Mouse (Mus musculus): ENCODE results near the gene Pex11a. TPM values are rescaled to one million over a fixed set of nuclear protein-coding genes. Genes with fewer than 3 reads are reported as not detected.

The Pex11a gene
- polyA plus RNA-seq, 1 experiment from 2014 or later: 8.0 TPM

- WGBS: 57% methylated on average over 1 of the region's 1 CpGs
Observed at GRCm38 (mm10) chr7:79765991-79766390, 23.1 kb upstream of the Pex11a start.

GRCm38 (mm10) chr7:79762106-79762505, 19.2 kb upstream of the Pex11a start:
- WGBS: 77% methylated on average over 8 of the region's 8 CpGs

More at GRCm38 (mm10) chr7:79765991-79766390, 23.1 kb upstream of the Pex11a start:
- Histone ChIP-seq H3K36me3 (ENCODE audit: control insufficient read depth, insufficient read depth, low read length) (no peaks in the 10 kb centered on the region), H3K27ac (ENCODE audit: low read depth, low read length) (no peak overlapping the region), H3K4me2 (replicated peaks; ENCODE audit: low read depth, low read length) (no peak overlapping the region), H3K9ac (ENCODE audit: low read depth, low read length) (no peak overlapping the region), H3K4me3 (ENCODE audit: low read length) (no peak overlapping the region), H3K9me3 (ENCODE audit: control insufficient read depth, low read length) (no peaks in the 10 kb centered on the region), H3K27me3 (ENCODE audit: control insufficient read depth, insufficient read depth, low read length) (no peaks in the 10 kb centered on the region), H3K4me1 (ENCODE audit: control insufficient read depth, insufficient read depth, low read length) (no peaks in the 10 kb centered on the region)
- no peak for ATAC-seq (ENCODE audit: low FRiP score, low TSS enrichment)

GRCm38 (mm10) chr7:79761124-79761876, 18.4 kb upstream of the Pex11a start:
- no peaks in the 10 kb centered on the region for H3K9me3 ChIP-seq (ENCODE audit: control insufficient read depth, low read length)
- no peak overlapping the region for H3K4me3 ChIP-seq (ENCODE audit: low read length)
- H3K4me1 ChIP-seq (ENCODE audit: control insufficient read depth, insufficient read depth, low read length): no peaks in the 10 kb centered on the region
- ATAC-seq (ENCODE audit: low FRiP score, low TSS enrichment): no peak
- no peak overlapping the region for H3K4me2 ChIP-seq (replicated peaks; ENCODE audit: low read depth, low read length)
- H3K27ac ChIP-seq (ENCODE audit: low read depth, low read length): no peak overlapping the region
- no peaks in the 10 kb centered on the region for H3K36me3 ChIP-seq (ENCODE audit: control insufficient read depth, insufficient read depth, low read length)
- H3K27me3 ChIP-seq (ENCODE audit: control insufficient read depth, insufficient read depth, low read length): no peaks in the 10 kb centered on the region
- no peak overlapping the region for H3K9ac ChIP-seq (ENCODE audit: low read depth, low read length)
- 79% methylated on average over 5 of the region's 5 CpGs for WGBS

More at GRCm38 (mm10) chr7:79762106-79762505, 19.2 kb upstream of the Pex11a start:
- Histone ChIP-seq H3K9ac (ENCODE audit: low read depth, low read length) (no peak overlapping the region), H3K4me1 (ENCODE audit: control insufficient read depth, insufficient read depth, low read length) (no peaks in the 10 kb centered on the region), H3K9me3 (ENCODE audit: control insufficient read depth, low read length) (no peaks in the 10 kb centered on the region), H3K4me3 (ENCODE audit: low read length) (no peak overlapping the region), H3K27me3 (ENCODE audit: control insufficient read depth, insufficient read depth, low read length) (no peaks in the 10 kb centered on the region), H3K27ac (ENCODE audit: low read depth, low read length) (no peak overlapping the region), H3K36me3 (ENCODE audit: control insufficient read depth, insufficient read depth, low read length) (no peaks in the 10 kb centered on the region), H3K4me2 (replicated peaks; ENCODE audit: low read depth, low read length) (no peak overlapping the region)
- ATAC-seq (ENCODE audit: low FRiP score, low TSS enrichment): no peak

GRCm38 (mm10) chr7:79759766-79760165, 16.8 kb upstream of the Pex11a start:
- H3K4me2 ChIP-seq (replicated peaks; ENCODE audit: low read depth, low read length): no peak overlapping the region
- no peaks in the 10 kb centered on the region for H3K27me3 ChIP-seq (ENCODE audit: control insufficient read depth, insufficient read depth, low read length)
- H3K9ac ChIP-seq (ENCODE audit: low read depth, low read length): no peak overlapping the region
- ATAC-seq (ENCODE audit: low FRiP score, low TSS enrichment): no peak
- no peaks in the 10 kb centered on the region for H3K4me1 ChIP-seq (ENCODE audit: control insufficient read depth, insufficient read depth, low read length)
- no peaks in the 10 kb centered on the region for H3K36me3 ChIP-seq (ENCODE audit: control insufficient read depth, insufficient read depth, low read length)
- H3K9me3 ChIP-seq (ENCODE audit: control insufficient read depth, low read length): no peaks in the 10 kb centered on the region
- H3K4me3 ChIP-seq (ENCODE audit: low read length): no peak overlapping the region
- no peak overlapping the region for H3K27ac ChIP-seq (ENCODE audit: low read depth, low read length)

GRCm38 (mm10) chr7:79758176-79758575, 15.2 kb upstream of the Pex11a start:
- ATAC-seq (ENCODE audit: low FRiP score, low TSS enrichment): no peak
- no peak overlapping the region for H3K9ac ChIP-seq (ENCODE audit: low read depth, low read length)
- no peak overlapping the region for H3K4me2 ChIP-seq (replicated peaks; ENCODE audit: low read depth, low read length)
- WGBS: 69% methylated on average over 6 of the region's 6 CpGs
- H3K9me3 ChIP-seq (ENCODE audit: control insufficient read depth, low read length): no peaks in the 10 kb centered on the region
- H3K27ac ChIP-seq (ENCODE audit: low read depth, low read length): no peak overlapping the region
- H3K27me3 ChIP-seq (ENCODE audit: control insufficient read depth, insufficient read depth, low read length): no peaks in the 10 kb centered on the region
- no peaks in the 10 kb centered on the region for H3K36me3 ChIP-seq (ENCODE audit: control insufficient read depth, insufficient read depth, low read length)
- no peaks in the 10 kb centered on the region for H3K4me1 ChIP-seq (ENCODE audit: control insufficient read depth, insufficient read depth, low read length)
- no peak overlapping the region for H3K4me3 ChIP-seq (ENCODE audit: low read length)

- 53% methylated on average over 2 of the region's 2 CpGs for WGBS
Observed at GRCm38 (mm10) chr7:79756334-79756733, 13.4 kb upstream of the Pex11a start.

GRCm38 (mm10) chr7:79749511-79749910, 6.6 kb upstream of the Pex11a start:
- WGBS: 90% methylated on average over 6 of the region's 6 CpGs

More at GRCm38 (mm10) chr7:79756334-79756733, 13.4 kb upstream of the Pex11a start:
- Histone ChIP-seq H3K36me3 (ENCODE audit: control insufficient read depth, insufficient read depth, low read length) (no peaks in the 10 kb centered on the region), H3K4me2 (replicated peaks; ENCODE audit: low read depth, low read length) (no peak overlapping the region), H3K4me1 (ENCODE audit: control insufficient read depth, insufficient read depth, low read length) (no peaks in the 10 kb centered on the region), H3K4me3 (ENCODE audit: low read length) (no peak overlapping the region), H3K27me3 (ENCODE audit: control insufficient read depth, insufficient read depth, low read length) (no peaks in the 10 kb centered on the region), H3K9me3 (ENCODE audit: control insufficient read depth, low read length) (no peaks in the 10 kb centered on the region), H3K9ac (ENCODE audit: low read depth, low read length) (no peak overlapping the region), H3K27ac (ENCODE audit: low read depth, low read length) (no peak overlapping the region)
- no peak for ATAC-seq (ENCODE audit: low FRiP score, low TSS enrichment)

GRCm38 (mm10) chr7:79747659-79748058, 4.7 kb upstream of the Pex11a start:
- Histone ChIP-seq H3K4me3 (ENCODE audit: low read length) (no peak overlapping the region), H3K9me3 (ENCODE audit: control insufficient read depth, low read length) (no peaks in the 10 kb centered on the region), H3K27me3 (ENCODE audit: control insufficient read depth, insufficient read depth, low read length) (no peaks in the 10 kb centered on the region; the same call in 1 of the 2 replicates), H3K27ac (ENCODE audit: low read depth, low read length) (no peak overlapping the region), H3K9ac (ENCODE audit: low read depth, low read length) (no peak overlapping the region), H3K36me3 (ENCODE audit: control insufficient read depth, insufficient read depth, low read length) (no peaks in the 10 kb centered on the region), H3K4me2 (replicated peaks; ENCODE audit: low read depth, low read length) (no peak overlapping the region), H3K4me1 (ENCODE audit: control insufficient read depth, insufficient read depth, low read length) (no peaks in the 10 kb centered on the region)
- WGBS: 78% methylated on average over 6 of the region's 6 CpGs
- ATAC-seq (ENCODE audit: low FRiP score, low TSS enrichment): no peak

More at GRCm38 (mm10) chr7:79749511-79749910, 6.6 kb upstream of the Pex11a start:
- no peaks in the 10 kb centered on the region for H3K4me1 ChIP-seq (ENCODE audit: control insufficient read depth, insufficient read depth, low read length)
- no peak overlapping the region for H3K27ac ChIP-seq (ENCODE audit: low read depth, low read length)
- H3K4me3 ChIP-seq (ENCODE audit: low read length): no peak overlapping the region
- ATAC-seq (ENCODE audit: low FRiP score, low TSS enrichment): no peak
- H3K9ac ChIP-seq (ENCODE audit: low read depth, low read length): no peak overlapping the region
- no peaks in the 10 kb centered on the region; the same call in 1 of the 2 replicates for H3K27me3 ChIP-seq (ENCODE audit: control insufficient read depth, insufficient read depth, low read length)
- no peaks in the 10 kb centered on the region for H3K36me3 ChIP-seq (ENCODE audit: control insufficient read depth, insufficient read depth, low read length)
- no peaks in the 10 kb centered on the region for H3K9me3 ChIP-seq (ENCODE audit: control insufficient read depth, low read length)
- no peak overlapping the region for H3K4me2 ChIP-seq (replicated peaks; ENCODE audit: low read depth, low read length)

GRCm38 (mm10) chr7:79744585-79744984, 1.7 kb upstream of the Pex11a start:
- WGBS: 80% methylated on average over 5 of the region's 5 CpGs
- H3K36me3 ChIP-seq (ENCODE audit: control insufficient read depth, insufficient read depth, low read length): no peaks in the 10 kb centered on the region
- H3K4me2 ChIP-seq (replicated peaks; ENCODE audit: low read depth, low read length): no peak overlapping the region
- no peak overlapping the region for H3K4me3 ChIP-seq (ENCODE audit: low read length)
- H3K4me1 ChIP-seq (ENCODE audit: control insufficient read depth, insufficient read depth, low read length): no peaks in the 10 kb centered on the region
- no peak overlapping the region for H3K27ac ChIP-seq (ENCODE audit: low read depth, low read length)
- H3K27me3 ChIP-seq (ENCODE audit: control insufficient read depth, insufficient read depth, low read length): no peaks in the 10 kb centered on the region; the same call in 1 of the 2 replicates
- no peak for ATAC-seq (ENCODE audit: low FRiP score, low TSS enrichment)
- H3K9me3 ChIP-seq (ENCODE audit: control insufficient read depth, low read length): no peaks in the 10 kb centered on the region
- H3K9ac ChIP-seq (ENCODE audit: low read depth, low read length): no peak overlapping the region

Data from kidney, embryonic 14.5 days (tissue).